Mouse (Mus musculus): ENCODE results near the gene Pbx1. TPM values are rescaled to one million over a fixed set of nuclear protein-coding genes. Genes with fewer than 3 reads are reported as not detected.

Gene Pbx1
- polyA plus RNA-seq, 1 experiment: 46.9 TPM

GRCm38 (mm10) chr1:168240386-168240785 lies 191.7 kb downstream of the Pbx1 start:
- Histone ChIP-seq H3K27ac (ENCODE audit: insufficient read depth, low read depth, low read length) (no peak overlapping the region), H3K4me3 (ENCODE audit: insufficient read depth, low read depth, low read length) (no peak overlapping the region), H3K4me1 (ENCODE audit: control insufficient read depth, insufficient read depth, low read length) (peaks cover 7% of the 10 kb centered on the region), H3K36me3 (ENCODE audit: control insufficient read depth, insufficient read depth, low read length) (no peaks in the 10 kb centered on the region), H3K27me3 (replicated peaks; ENCODE audit: control insufficient read depth, insufficient read depth, low read length) (no peaks in the 10 kb centered on the region)
- 76% methylated on average over 5 of the region's 5 CpGs for WGBS
- TF ChIP-seq POLR2A (IDR thresholded peaks at IDR 0.05; ENCODE audit: low read depth, low read length) (no peak), CTCF (conservative IDR thresholded peaks at IDR 0.05; ENCODE audit: insufficient read depth, insufficient read length, low read depth, low read length) (no peak)
- DNase-seq: no peak

GRCm38 (mm10) chr1:168236101-168236500 lies 196.0 kb downstream of the Pbx1 start:
- H3K27ac ChIP-seq (ENCODE audit: insufficient read depth, low read depth, low read length): no peak overlapping the region
- H3K4me1 ChIP-seq (ENCODE audit: control insufficient read depth, insufficient read depth, low read length): 0 out of 2 replicates have a peak, but pooled peaks cover 4% of the 10 kb centered on the region
- H3K4me3 ChIP-seq (ENCODE audit: insufficient read depth, low read depth, low read length): no peak overlapping the region
- no peak for TF ChIP-seq POLR2A (IDR thresholded peaks at IDR 0.05; ENCODE audit: low read depth, low read length)
- no peak for TF ChIP-seq CTCF (conservative IDR thresholded peaks at IDR 0.05; ENCODE audit: insufficient read depth, insufficient read length, low read depth, low read length)
- no peaks in the 10 kb centered on the region for H3K36me3 ChIP-seq (ENCODE audit: control insufficient read depth, insufficient read depth, low read length)
- WGBS: 85% methylated on average over 5 of the region's 5 CpGs
- DNase-seq: no peak
- no peaks in the 10 kb centered on the region for H3K27me3 ChIP-seq (replicated peaks; ENCODE audit: control insufficient read depth, insufficient read depth, low read length)

DNA sequence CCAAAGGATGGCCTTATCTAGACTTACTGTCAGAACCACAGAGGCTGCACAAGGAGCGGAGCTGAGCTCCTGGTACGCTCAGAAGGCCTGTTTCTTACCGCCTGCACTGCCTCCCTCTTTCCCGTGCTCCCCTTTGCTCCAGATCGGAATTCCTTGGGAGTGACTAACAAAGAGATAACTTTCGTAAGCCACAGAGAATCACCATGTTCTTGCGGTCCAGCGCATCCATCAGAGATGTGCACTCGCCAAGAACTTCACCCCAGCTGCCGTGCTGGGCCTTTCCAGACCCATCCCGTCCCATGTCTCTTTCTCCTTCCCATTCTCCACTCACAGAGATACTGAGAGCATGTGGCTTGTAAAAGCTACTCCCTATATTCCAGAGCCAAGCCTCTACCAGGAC lies 197.7 kb downstream of the Pbx1 start:
- no peak overlapping the region for H3K4me3 ChIP-seq (ENCODE audit: insufficient read depth, low read depth, low read length)
- H3K27ac ChIP-seq (ENCODE audit: insufficient read depth, low read depth, low read length): no peak overlapping the region
- no peak for TF ChIP-seq CTCF (conservative IDR thresholded peaks at IDR 0.05; ENCODE audit: insufficient read depth, insufficient read length, low read depth, low read length)
- no peak for TF ChIP-seq POLR2A (IDR thresholded peaks at IDR 0.05; ENCODE audit: low read depth, low read length)
- 75% methylated on average over 11 of the region's 11 CpGs for WGBS
- no peak for DNase-seq
- H3K36me3 ChIP-seq (ENCODE audit: control insufficient read depth, insufficient read depth, low read length): no peaks in the 10 kb centered on the region
- 0 out of 2 replicates have a peak, but pooled peaks cover 6% of the 10 kb centered on the region for H3K4me1 ChIP-seq (ENCODE audit: control insufficient read depth, insufficient read depth, low read length)
- H3K27me3 ChIP-seq (replicated peaks; ENCODE audit: control insufficient read depth, insufficient read depth, low read length): no peaks in the 10 kb centered on the region

DNA sequence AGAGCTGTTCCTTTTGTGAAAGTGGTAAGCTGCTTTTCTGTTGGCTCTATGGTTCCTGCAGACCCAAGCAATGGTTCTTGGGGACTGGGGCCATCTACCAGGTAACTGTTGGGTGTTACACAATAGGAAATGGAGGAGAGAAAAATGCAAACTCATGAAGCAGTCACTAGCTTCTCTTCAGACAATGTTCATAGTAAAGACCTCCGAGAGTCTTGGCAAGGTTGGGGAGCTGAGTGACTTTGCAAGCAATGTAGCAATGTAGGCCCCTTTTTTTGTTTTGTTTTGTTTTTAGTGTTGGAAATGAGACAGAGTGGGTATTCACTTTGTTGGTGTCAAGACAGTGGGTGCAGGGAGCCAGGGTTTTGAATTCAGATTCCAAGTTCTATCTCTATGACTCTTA lies 198.9 kb downstream of the Pbx1 start:
- Histone ChIP-seq H3K36me3 (ENCODE audit: control insufficient read depth, insufficient read depth, low read length) (no peaks in the 10 kb centered on the region), H3K27ac (ENCODE audit: insufficient read depth, low read depth, low read length) (no peak overlapping the region), H3K4me1 (ENCODE audit: control insufficient read depth, insufficient read depth, low read length) (peaks cover 6% of the 10 kb centered on the region; the same call in 1 of the 2 replicates), H3K4me3 (ENCODE audit: insufficient read depth, low read depth, low read length) (no peak overlapping the region), H3K27me3 (replicated peaks; ENCODE audit: control insufficient read depth, insufficient read depth, low read length) (no peaks in the 10 kb centered on the region)
- no peak for TF ChIP-seq CTCF (conservative IDR thresholded peaks at IDR 0.05; ENCODE audit: insufficient read depth, insufficient read length, low read depth, low read length)
- no peak for TF ChIP-seq POLR2A (IDR thresholded peaks at IDR 0.05; ENCODE audit: low read depth, low read length)
- WGBS: 89% methylated on average over 1 of the region's 1 CpGs
- DNase-seq: no peak

GRCm38 (mm10) chr1:168231548-168232429 lies 200.3 kb downstream of the Pbx1 start:
- WGBS: 85% methylated on average over 11 of the region's 11 CpGs
- TF ChIP-seq CTCF (conservative IDR thresholded peaks at IDR 0.05; ENCODE audit: insufficient read depth, insufficient read length, low read depth, low read length) (no peak), POLR2A (IDR thresholded peaks at IDR 0.05; ENCODE audit: low read depth, low read length) (no peak)
- Histone ChIP-seq H3K27ac (ENCODE audit: insufficient read depth, low read depth, low read length) (no peak overlapping the region), H3K4me3 (ENCODE audit: insufficient read depth, low read depth, low read length) (no peak overlapping the region), H3K27me3 (replicated peaks; ENCODE audit: control insufficient read depth, insufficient read depth, low read length) (no peaks in the 10 kb centered on the region), H3K36me3 (ENCODE audit: control insufficient read depth, insufficient read depth, low read length) (no peaks in the 10 kb centered on the region), H3K4me1 (ENCODE audit: control insufficient read depth, insufficient read depth, low read length) (peaks cover 6% of the 10 kb centered on the region; the same call in 1 of the 2 replicates)
- DNase-seq: no peak

GRCm38 (mm10) chr1:168230858-168231257 lies 201.2 kb downstream of the Pbx1 start:
- TF ChIP-seq CTCF (conservative IDR thresholded peaks at IDR 0.05; ENCODE audit: insufficient read depth, insufficient read length, low read depth, low read length): no peak
- no peak for TF ChIP-seq POLR2A (IDR thresholded peaks at IDR 0.05; ENCODE audit: low read depth, low read length)
- no peak overlapping the region; the same call in 1 of the 2 replicates for H3K27ac ChIP-seq (ENCODE audit: insufficient read depth, low read depth, low read length)

DNA sequence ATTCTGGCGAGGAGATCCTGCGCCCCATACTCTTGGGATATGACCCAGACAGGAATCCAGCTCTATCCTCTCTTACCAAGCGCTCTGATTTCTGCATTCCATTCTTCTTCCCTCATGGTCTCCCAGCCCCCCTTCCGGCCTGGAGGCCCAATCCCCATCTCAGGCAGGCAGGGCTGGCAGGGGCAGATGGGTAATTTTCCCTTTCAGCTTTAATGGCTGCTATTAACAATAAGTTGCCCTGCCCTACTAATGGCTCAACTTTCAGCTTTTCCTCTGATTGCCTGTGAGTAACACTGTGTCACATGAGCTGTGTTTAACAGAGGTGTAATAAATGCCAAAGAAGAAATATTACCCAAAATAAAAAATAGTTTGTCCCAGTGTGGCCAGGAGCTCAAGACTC lies 201.9 kb downstream of the Pbx1 start:
- no peak overlapping the region for H3K4me3 ChIP-seq (ENCODE audit: insufficient read depth, low read depth, low read length)
- H3K27me3 ChIP-seq (replicated peaks; ENCODE audit: control insufficient read depth, insufficient read depth, low read length): no peaks in the 10 kb centered on the region
- TF ChIP-seq CTCF (conservative IDR thresholded peaks at IDR 0.05; ENCODE audit: insufficient read depth, insufficient read length, low read depth, low read length) (no peak), POLR2A (IDR thresholded peaks at IDR 0.05; ENCODE audit: low read depth, low read length) (no peak)
- H3K36me3 ChIP-seq (ENCODE audit: control insufficient read depth, insufficient read depth, low read length): no peaks in the 10 kb centered on the region
- H3K4me1 ChIP-seq (ENCODE audit: control insufficient read depth, insufficient read depth, low read length): peaks cover 16% of the 10 kb centered on the region
- WGBS: 65% methylated on average over 4 of the region's 4 CpGs
- DNase-seq: peak; percentile 37
- H3K27ac ChIP-seq (ENCODE audit: insufficient read depth, low read depth, low read length): no peak overlapping the region

More at GRCm38 (mm10) chr1:168230858-168231257, 201.2 kb downstream of the Pbx1 start:
- H3K4me3 ChIP-seq (ENCODE audit: insufficient read depth, low read depth, low read length): no peak overlapping the region
- H3K36me3 ChIP-seq (ENCODE audit: control insufficient read depth, insufficient read depth, low read length): no peaks in the 10 kb centered on the region
- 35% methylated on average over 1 of the region's 1 CpGs for WGBS
- peaks cover 12% of the 10 kb centered on the region for H3K4me1 ChIP-seq (ENCODE audit: control insufficient read depth, insufficient read depth, low read length)
- DNase-seq: no peak
- H3K27me3 ChIP-seq (replicated peaks; ENCODE audit: control insufficient read depth, insufficient read depth, low read length): no peaks in the 10 kb centered on the region
